In the genomic region with DNA sequence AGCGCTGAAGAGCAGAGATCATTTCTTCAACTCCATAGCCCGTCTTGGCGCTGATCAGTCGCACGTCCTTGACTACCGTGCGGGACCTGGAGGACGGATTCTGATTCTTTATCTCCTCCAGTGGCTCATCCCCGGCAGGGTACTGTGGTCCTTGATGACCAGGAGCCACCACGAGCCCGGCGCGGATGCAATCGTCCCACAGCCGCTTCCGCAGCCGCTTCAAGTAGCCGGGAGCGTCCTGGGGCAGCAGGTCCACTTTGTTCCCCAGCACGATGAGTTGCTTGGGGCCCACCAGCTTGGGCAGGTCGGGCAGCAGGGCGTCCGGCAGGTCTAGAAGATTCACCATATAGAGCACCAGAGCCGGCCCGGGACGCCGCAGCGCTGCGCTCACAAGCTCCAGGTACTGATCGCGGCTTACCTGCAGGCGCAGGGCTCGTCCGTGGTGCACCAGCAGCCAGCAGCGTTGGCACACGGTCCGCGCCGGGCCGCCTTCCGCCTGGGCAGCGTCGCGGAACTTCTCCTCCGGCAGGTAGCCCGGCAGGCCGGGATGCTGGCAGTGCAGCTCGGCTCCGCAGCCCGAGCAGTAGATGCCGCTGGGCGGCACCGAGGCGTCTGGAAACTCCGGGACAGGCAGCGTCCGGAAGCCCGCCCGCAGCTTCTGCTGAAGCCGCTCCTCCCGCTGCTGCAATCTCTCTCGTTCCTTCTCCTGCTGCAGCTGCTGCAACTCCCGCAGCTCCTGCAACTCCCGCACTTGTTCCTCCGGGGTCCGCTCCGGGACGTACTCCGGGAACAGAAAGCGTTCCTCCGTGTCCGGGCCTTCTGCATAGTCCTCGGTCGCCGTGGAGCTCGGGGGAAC, we compare ENCODE assay signal across 8 mouse cellular contexts. TPM values are rescaled to one million over a fixed set of nuclear protein-coding genes. Genes with fewer than 3 reads are reported as not detected.
DNase-seq lines count a peak whose midpoint lies in the region; ATAC-seq and TF ChIP-seq lines count a peak whose summit lies in the region.

No protein-coding gene starts in this region.

- ATAC-seq in heart, embryonic 12.5 days (ENCODE audit: insufficient number of reproducible peaks, low FRiP score), result peak; percentile 46; the same call in 1 of the 2 replicates
- ATAC-seq in megakaryocyte progenitor cell, adult 5-6 weeks (replicated peaks; ENCODE audit: poor library complexity), result peak; percentile 18
- peak; percentile 10; the same call in 1 of the 2 replicates for ATAC-seq in stomach, embryonic 15.5 days (ENCODE audit: insufficient read depth, low FRiP score, low read depth)

- no peaks in the 10 kb centered on the region; the same call in 1 of the 2 replicates for H3K36me3 ChIP-seq in ES-E14 (ENCODE audit: control insufficient read depth, insufficient read depth, low read length, poor library complexity, severe bottlenecking)
- H3K36me3 ChIP-seq in heart, embryonic 12.5 days, result peaks cover 41% of the 10 kb centered on the region
- H3K36me3 ChIP-seq in stomach, embryonic 15.5 days, result peaks cover 16% of the 10 kb centered on the region; the same call in 1 of the 2 replicates

- H3K27me3 ChIP-seq in heart, embryonic 12.5 days (replicated peaks), result no peaks in the 10 kb centered on the region
- H3K27me3 ChIP-seq in stomach, embryonic 15.5 days (replicated peaks), result no peaks in the 10 kb centered on the region

- intact Hi-C loops in left cerebral cortex, postnatal 10 days (cut with DNase I), result no loop called here

- no peaks in the 10 kb centered on the region for H3K9me3 ChIP-seq in ES-E14 (ENCODE audit: control insufficient read depth, insufficient read depth, low read depth, low read length)
- H3K9me3 ChIP-seq in heart, embryonic 12.5 days (replicated peaks), result no peaks in the 10 kb centered on the region
- no peaks in the 10 kb centered on the region for H3K9me3 ChIP-seq in stomach, embryonic 15.5 days

- peak overlapping the region; percentile 67 for H3K9ac ChIP-seq in ES-E14 (ENCODE audit: insufficient read depth, low read depth, low read length, poor library complexity, severe bottlenecking)
- peak overlapping the region; percentile 84 for H3K9ac ChIP-seq in heart, embryonic 12.5 days
- H3K9ac ChIP-seq in stomach, embryonic 15.5 days, result peak overlapping the region; percentile 40

- peak overlapping the region; percentile 94 for H3K4me2 ChIP-seq in heart, embryonic 12.5 days
- H3K4me2 ChIP-seq in stomach, embryonic 15.5 days, result peak overlapping the region; percentile 93

- DNase-seq in kidney, adult 9 months, result peak; percentile 13
- no peak for DNase-seq in kidney, postnatal 14 days
- DNase-seq in ES-E14 (ENCODE audit: low read depth, low spot score), result no peak
- peak; percentile 11 for DNase-seq in embryo, embryonic 10 days (ENCODE audit: low spot score)
- peak; percentile 25 to 65 for DNase-seq in left cerebral cortex, postnatal 10 days (ENCODE audit: extremely low spot score in 1 of 2, low spot score in 2 of 2)

- under 1% methylated on average over 76 of the region's 76 CpGs for WGBS in heart, embryonic 12.5 days
- WGBS in stomach, embryonic 15.5 days, result under 1% methylated on average over 76 of the region's 76 CpGs

- H3K4me3 ChIP-seq in ES-E14 (ENCODE audit: insufficient read depth in 1 of 2, low read depth in 1 of 2, low read length in 2 of 2, poor library complexity in 1 of 2, severe bottlenecking in 1 of 2), result peak overlapping the region; percentile 66 to 97
- H3K4me3 ChIP-seq in heart, embryonic 12.5 days, result peak overlapping the region; percentile 86
- peak overlapping the region; percentile 92 for H3K4me3 ChIP-seq in stomach, embryonic 15.5 days (replicated peaks)

- H3K27ac ChIP-seq in ES-E14 (ENCODE audit: insufficient read depth, low read depth, low read length, poor library complexity, severe bottlenecking), result no peak overlapping the region
- H3K27ac ChIP-seq in heart, embryonic 12.5 days (ENCODE audit: poor library complexity, severe bottlenecking), result no peak overlapping the region
- H3K27ac ChIP-seq in stomach, embryonic 15.5 days, result peak overlapping the region; percentile 92

- in situ Hi-C loops in ES-E14 (cut with MboI; ENCODE audit: low sequenced_read_pairs in 2 of 2, unreplicated experiment in 2 of 2), result no loop called here

- H3K4me1 ChIP-seq in ES-E14 (ENCODE audit: control insufficient read depth in 2 of 2, insufficient read depth in 2 of 2, low read length in 2 of 2, poor library complexity in 1 of 2), result peaks cover 0 to 5% of the 10 kb centered on the region in 2 experiments; a peak in 1 of 4 replicates
- H3K4me1 ChIP-seq in heart, embryonic 12.5 days (replicated peaks), result peaks cover 21% of the 10 kb centered on the region
- peaks cover 17% of the 10 kb centered on the region for H3K4me1 ChIP-seq in stomach, embryonic 15.5 days

TF ChIP-seq in ES-E14, 5 proteins besides CTCF, POLR2A, EP300 and RAD21:
- TF ChIP-seq ZNF384 (IDR thresholded peaks at IDR 0.05; ENCODE audit: low read depth, low read length) (no peak), HCFC1 (IDR thresholded peaks at IDR 0.05; ENCODE audit: borderline replicate concordance, insufficient read depth, low read length) (no peak), MAFK (IDR thresholded peaks at IDR 0.05; ENCODE audit: insufficient read depth, low read depth, low read length) (no peak), ZC3H11A (IDR thresholded peaks at IDR 0.05; ENCODE audit: borderline replicate concordance, low read depth, low read length) (no peak), CHD2 (IDR thresholded peaks at IDR 0.05; ENCODE audit: low read depth, low read length) (no peak)

RNA-seq across cellular contexts. Expression of a gene that starts 0.6 kb away (rescaled TPM):
- 19.6 and 30.8 TPM in 2 replicates for total RNA-seq in ES-E14 (2012; rRNA removed)
- 22.9 and 23.0 TPM in 2 replicates for polyA plus RNA-seq in heart, embryonic 12.5 days (2016; fragmentation: Nextera tagmentation; extraction: Ambion mirVana)
- total RNA-seq in left cerebral cortex, postnatal 10 days (2021), result 10 to 100 TPM; 23.3 to 27.5 TPM
- 58.5 and 59.2 TPM in 2 replicates for total RNA-seq in megakaryocyte progenitor cell, adult 5-6 weeks (2015)
- total RNA-seq in megakaryocyte progenitor cell, adult 5-6 weeks (2017), result 16.8 and 17.9 TPM in 2 replicates
- polyA plus RNA-seq in stomach, embryonic 15.5 days (2015; fragmentation: Nextera tagmentation; extraction: Ambion mirVana), result 32.0 and 32.2 TPM in 2 replicates

RNA-seq across cellular contexts. Expression of a gene that starts 0.7 kb away (rescaled TPM):
- total RNA-seq in ES-E14 (2012; rRNA removed), result 151 and 184 TPM in 2 replicates
- 46.1 and 49.9 TPM in 2 replicates for polyA plus RNA-seq in heart, embryonic 12.5 days (2016; fragmentation: Nextera tagmentation; extraction: Ambion mirVana)
- total RNA-seq in left cerebral cortex, postnatal 10 days (2021), result 10 to 100 TPM; 50.9 to 54.2 TPM
- 95.0 and 110 TPM in 2 replicates for total RNA-seq in megakaryocyte progenitor cell, adult 5-6 weeks (2015)
- 138 and 151 TPM in 2 replicates for total RNA-seq in megakaryocyte progenitor cell, adult 5-6 weeks (2017)
- polyA plus RNA-seq in stomach, embryonic 15.5 days (2015; fragmentation: Nextera tagmentation; extraction: Ambion mirVana), result 52.1 and 56.3 TPM in 2 replicates

RNA-seq across cellular contexts. Expression of a gene that starts 44.0 kb away (rescaled TPM):
- 108 and 120 TPM in 2 replicates for total RNA-seq in ES-E14 (2012; rRNA removed)
- polyA plus RNA-seq in heart, embryonic 12.5 days (2016; fragmentation: Nextera tagmentation; extraction: Ambion mirVana), result 31.0 and 32.2 TPM in 2 replicates
- 1 to 10 TPM; 4.2 to 5.0 TPM for total RNA-seq in left cerebral cortex, postnatal 10 days (2021)
- 28.3 and 32.2 TPM in 2 replicates for total RNA-seq in megakaryocyte progenitor cell, adult 5-6 weeks (2015)
- 43.3 and 47.9 TPM in 2 replicates for total RNA-seq in megakaryocyte progenitor cell, adult 5-6 weeks (2017)
- 27.1 and 28.7 TPM in 2 replicates for polyA plus RNA-seq in stomach, embryonic 15.5 days (2015; fragmentation: Nextera tagmentation; extraction: Ambion mirVana)

Comparison
In these comparisons a context has a peak if more than half of its experiments do, and no peak if none do; other contexts are left out.
1. DNase-seq: peak in kidney, adult 9 months (single experiment), embryo, embryonic 10 days (single experiment) and left cerebral cortex, postnatal 10 days (2 of 2); none in kidney, postnatal 14 days (single experiment) and ES-E14 (single experiment).
2. RNA of a gene that starts 44.0 kb away (total RNA-seq): 108 to 120 TPM in ES-E14 and 28.3 to 47.9 TPM in megakaryocyte progenitor cell, adult 5-6 weeks; 4.2 to 5.0 TPM in left cerebral cortex, postnatal 10 days; every median in the first group is over 4 times any median in the second.
3. Peak in every context shown above with its lines, with median percentiles within 50 percentile points of each other: H3K4me3 ChIP-seq, H3K9ac ChIP-seq and ATAC-seq.